Mouse (Mus musculus) left cerebral cortex, postnatal 14 days (tissue): ENCODE results near the gene Med8. TPM values are rescaled to one million over a fixed set of nuclear protein-coding genes. Genes with fewer than 3 reads are reported as not detected.

Source experiments
- DNase-seq, 2 experiments: peaks; one replicate each; pipeline ENCODE4 v3.0.0; 2021 to 2022; ENCODE audit warnings: low spot score in 2 of 2, mixed read lengths in 1 of 2
- intact Hi-C: fragments of 180-260 bp; cut with DNase I; formaldehyde crosslinking; loops from one replicate; pipeline ENCODE4 v1.15.1; 2025
- total RNA-seq, 2 experiments: library from RNA; stranded (reverse); gene quantifications; 2 replicates each; pipeline ENCODE4 v1.2.3; 2021

Gene Med8
- total RNA-seq, 2 experiments from 2014 or later = 63.9 to 70.0 TPM

- intact Hi-C loops = loop anchor here (5.0 kb wide), 1 partner anchor 121 kb away; no protein-coding TSS in a partner anchor
- no peak for DNase-seq
Observed at GRCm38 (mm10) chr4:118446415-118447153, 37.4 kb downstream of the Med8 start.

- peak in 1 of 2 experiments; percentile 22 for DNase-seq
- intact Hi-C loops = loop anchor here (10.0 kb wide), 1 partner anchor 47 kb away; no protein-coding TSS in a partner anchor
Observed at GRCm38 (mm10) chr4:118457345-118457975, 48.3 kb downstream of the Med8 start, which contains the start of gene Mpl. TSS of gene Mpl (minus strand) at chr4:118457513.

DNA sequence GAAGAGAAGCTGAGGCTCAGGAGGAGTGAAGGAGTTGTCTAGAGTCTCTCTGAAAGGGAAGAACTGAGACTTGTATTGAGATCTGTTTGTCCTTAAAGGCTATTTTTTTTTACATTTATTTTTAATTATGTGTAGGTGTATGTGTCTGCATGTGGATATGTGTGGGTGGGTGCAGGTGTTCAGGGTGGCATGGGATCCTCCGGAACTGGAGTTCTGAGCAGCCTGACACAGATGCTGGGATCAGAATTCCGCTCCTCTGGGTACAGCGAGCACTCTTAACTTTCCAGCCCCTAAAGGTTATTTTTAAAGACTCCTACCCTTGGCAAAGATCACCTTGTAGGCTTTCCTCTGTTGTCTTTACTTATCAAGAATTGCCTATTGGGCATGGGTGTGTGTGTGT lies 55.8 kb downstream of the Med8 start:
- peak in 1 of 2 experiments; percentile 37 for DNase-seq
- intact Hi-C loops = no loop called here

Other genes with a start within 250 kb of the Med8 start
- gene Kdm4a, start 229.3 kb upstream of the Med8 start, total RNA-seq = 10 to 100 TPM; 46.2 to 49.5 TPM
- 100 to 1,000 TPM; 168 to 174 TPM for gene Ptprf, start 117.9 kb upstream of the Med8 start, total RNA-seq
- 10 to 100 TPM; 36.3 to 38.6 TPM for gene Szt2, start 64 bp upstream of the Med8 start, total RNA-seq
- 10 to 100 TPM; 21.4 to 22.4 TPM for gene Elovl1, start 18.8 kb downstream of the Med8 start, total RNA-seq
- 1 to 10 TPM; 2.4 to 3.0 TPM for gene Cdc20, start 28.0 kb downstream of the Med8 start, total RNA-seq
- gene Mpl, start 48.2 kb downstream of the Med8 start, total RNA-seq = under 1 TPM; 0.51 to 0.55 TPM
- 10 to 100 TPM; 12.5 to 14.8 TPM for gene Tie1, start 80.7 kb downstream of the Med8 start, total RNA-seq
- not detected for gene 2610528J11Rik, start 117.7 kb downstream of the Med8 start, total RNA-seq
- 1 to 10 TPM; 6.0 to 7.9 TPM for gene Tmem125, start 134.7 kb downstream of the Med8 start, total RNA-seq
- under 1 TPM; 0.62 to 0.80 TPM for gene Cfap57, start 211.4 kb downstream of the Med8 start, total RNA-seq
- 10 to 100 TPM; 48.4 to 57.7 TPM for gene Ebna1bp2, start 211.5 kb downstream of the Med8 start, total RNA-seq
- not detected for gene Olfr62, start 249.6 kb downstream of the Med8 start, total RNA-seq